Mouse (Mus musculus) cerebellum, adult 9-11 months (tissue): ENCODE measurements around the gene Cfap74.

Experiments used
- DNase-seq: peaks from one replicate; pipeline ENCODE4 v3.0.0; 2022

The Cfap74 gene

GRCm38 (mm10) chr4:155505671-155506295 is 96.8 kb downstream of the Cfap74 start:
- DNase-seq: no peak

GRCm38 (mm10) chr4:155508614-155509013 is 99.6 kb downstream of the Cfap74 start:
- no peak for DNase-seq

GRCm38 (mm10) chr4:155510981-155511380 is 102.0 kb downstream of the Cfap74 start:
- no peak for DNase-seq

DNA sequence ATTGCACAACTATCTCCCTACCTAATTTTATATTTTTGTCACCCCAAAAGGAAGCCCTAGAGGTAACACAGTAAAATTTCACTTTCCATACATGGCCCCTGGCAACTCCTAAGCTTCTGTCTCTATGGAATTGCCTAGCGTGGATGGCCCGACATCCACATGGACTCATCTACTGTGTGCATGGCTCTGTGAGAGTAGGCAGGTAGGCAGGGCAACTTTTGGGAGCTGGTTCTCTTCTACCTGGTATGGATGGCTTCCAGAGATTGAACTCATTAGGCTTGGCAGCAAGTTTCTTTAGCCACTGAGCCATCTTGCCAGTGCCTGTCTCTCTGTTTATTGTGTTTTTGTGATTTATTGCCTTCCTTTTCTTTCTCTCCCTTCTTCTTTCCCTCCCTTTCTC is 105.8 kb downstream of the Cfap74 start:
- no peak for DNase-seq
